Comparison of ENCODE assay signal across 36 mouse cellular contexts in genomic region chr3:88393776-88394375, GRCm38 (mm10). TPM values are rescaled to one million over a fixed set of nuclear protein-coding genes. Genes with fewer than 3 reads are reported as not detected.
DNase-seq lines count a peak whose midpoint lies in the region; ATAC-seq and TF ChIP-seq lines count a peak whose summit lies in the region.
"Had no signal": no experiment of that assay in that cellular context is flagged by ENCODE, and none has a peak within 500 bp of the region (broad histone marks: within the 10 kb centered on the region; RNA-seq: fewer than 3 reads in every experiment).

No protein-coding gene starts in this region.

- WGBS in embryonic facial prominence, embryonic 14.5 days, result 86% methylated on average over 9 of the region's 9 CpGs
- 90% methylated on average over 9 of the region's 9 CpGs for WGBS in embryonic facial prominence, embryonic 10.5 days
- WGBS in heart, postnatal 0 days, result 81% methylated on average over 9 of the region's 9 CpGs
- 85% methylated on average over 9 of the region's 9 CpGs for WGBS in heart, adult 2 months
- WGBS in embryonic facial prominence, embryonic 15.5 days, result 81% methylated on average over 9 of the region's 9 CpGs

- peak; percentile 41 for ATAC-seq in embryonic facial prominence, embryonic 14.5 days (ENCODE audit: low read depth)
- ATAC-seq in heart, postnatal 0 days (ENCODE audit: insufficient read depth, low read depth), result 0 out of 2 replicates have a peak, but pooled peaks have one; percentile 11
- peak; percentile 40; the same call in 1 of the 2 replicates for ATAC-seq in embryonic facial prominence, embryonic 15.5 days (ENCODE audit: insufficient number of reproducible peaks, low FRiP score, low TSS enrichment, low read depth)
- ATAC-seq: activated CD4-positive, CD25-positive, alpha-beta regulatory T cell, adult 4 months; forebrain, embryonic 14.5 days; inflammation-experienced regulatory T-cells, adult 6 months had no signal

- H3K4me1 ChIP-seq in embryonic facial prominence, embryonic 14.5 days (ENCODE audit: control insufficient read depth, insufficient read depth, low read length), result no peaks in the 10 kb centered on the region
- H3K4me1 ChIP-seq in embryonic facial prominence, embryonic 10.5 days, result no peaks in the 10 kb centered on the region
- no peaks in the 10 kb centered on the region for H3K4me1 ChIP-seq in heart, postnatal 0 days (ENCODE audit: control insufficient read depth, insufficient read depth)
- no peaks in the 10 kb centered on the region for H3K4me1 ChIP-seq in heart, adult 2 months (ENCODE audit: control insufficient read depth, insufficient read depth, low read length)
- peaks cover 32% of the 10 kb centered on the region for H3K4me1 ChIP-seq in E14TG2a.4 (replicated peaks; ENCODE audit: low read depth, low read length)
- 0 out of 2 replicates have a peak, but pooled peaks cover 6% of the 10 kb centered on the region for H3K4me1 ChIP-seq in embryonic facial prominence, embryonic 15.5 days
- H3K4me1 ChIP-seq: hindbrain, embryonic 15.5 days; limb, embryonic 12.5 days; liver, embryonic 15.5 days; stomach, embryonic 15.5 days had no signal

- H3K9ac ChIP-seq in embryonic facial prominence, embryonic 14.5 days (ENCODE audit: low read depth, low read length), result no peak overlapping the region
- no peak overlapping the region for H3K9ac ChIP-seq in heart, postnatal 0 days (replicated peaks; ENCODE audit: low read depth, low read length)
- H3K9ac ChIP-seq in heart, adult 2 months (ENCODE audit: low read depth, low read length), result no peak overlapping the region
- H3K9ac ChIP-seq in embryonic facial prominence, embryonic 15.5 days, result no peak overlapping the region
- H3K9ac ChIP-seq: hindbrain, embryonic 15.5 days; liver, embryonic 15.5 days; lung, embryonic 14.5 days; stomach, embryonic 15.5 days had no signal

- 0 out of 2 replicates have a peak, but pooled peaks cover 26% of the 10 kb centered on the region for H3K36me3 ChIP-seq in embryonic facial prominence, embryonic 14.5 days (ENCODE audit: control insufficient read depth, insufficient read depth, low read length)
- H3K36me3 ChIP-seq in embryonic facial prominence, embryonic 10.5 days (replicated peaks), result peaks cover 92% of the 10 kb centered on the region
- peaks cover 15% of the 10 kb centered on the region for H3K36me3 ChIP-seq in heart, postnatal 0 days (replicated peaks; ENCODE audit: control insufficient read depth, insufficient read depth, low read length)
- no peaks in the 10 kb centered on the region for H3K36me3 ChIP-seq in heart, adult 2 months (ENCODE audit: control insufficient read depth, insufficient read depth, low read length)
- H3K36me3 ChIP-seq in E14TG2a.4 (ENCODE audit: insufficient read depth, low read length), result peaks cover 86% of the 10 kb centered on the region
- peaks cover 18% of the 10 kb centered on the region for H3K36me3 ChIP-seq in embryonic facial prominence, embryonic 15.5 days
- H3K36me3 ChIP-seq: hindbrain, embryonic 15.5 days had no signal

- DNase-seq in embryonic facial prominence, embryonic 14.5 days (ENCODE audit: low spot score), result no peak
- DNase-seq in embryonic facial prominence, embryonic 10.5 days (ENCODE audit: low spot score), result no peak
- DNase-seq in heart, postnatal 0 days (ENCODE audit: low spot score), result no peak
- no peak for DNase-seq in heart, adult 2 months
- DNase-seq in right cerebral cortex, postnatal 4 days, result no peak
- DNase-seq: adrenal gland, adult 2 months; adrenal gland, postnatal 36 days; gastrocnemius, adult 2 months; gastrocnemius, postnatal 36 days; kidney, adult 11 months; kidney, postnatal 25 days; lung, embryonic 14.5 days; lung, postnatal 14 days; midbrain, embryonic 14.5 days; thymus, postnatal 36 days had no signal

- H3K4me3 ChIP-seq in embryonic facial prominence, embryonic 14.5 days (ENCODE audit: low read depth, low read length), result no peak overlapping the region
- no peak overlapping the region for H3K4me3 ChIP-seq in embryonic facial prominence, embryonic 10.5 days
- H3K4me3 ChIP-seq in heart, postnatal 0 days (ENCODE audit: low read depth, low read length), result no peak overlapping the region
- no peak overlapping the region for H3K4me3 ChIP-seq in heart, adult 2 months
- H3K4me3 ChIP-seq in E14TG2a.4 (replicated peaks; ENCODE audit: low read length), result peak overlapping the region; percentile 49
- no peak overlapping the region for H3K4me3 ChIP-seq in embryonic facial prominence, embryonic 15.5 days (replicated peaks)
- H3K4me3 ChIP-seq: gastrocnemius, adult 2 months; hindbrain, embryonic 10.5 days; hindbrain, embryonic 15.5 days; layer of hippocampus, adult 2 months; left cerebral cortex, adult 2 months; limb, embryonic 12.5 days; liver, embryonic 15.5 days; stomach, embryonic 15.5 days had no signal

- no peaks in the 10 kb centered on the region for H3K79me2 ChIP-seq in heart, adult 2 months (replicated peaks; ENCODE audit: control insufficient read depth, insufficient read depth, low read length)

- no peaks in the 10 kb centered on the region for H3K27me3 ChIP-seq in embryonic facial prominence, embryonic 14.5 days (replicated peaks; ENCODE audit: control insufficient read depth, insufficient read depth, low read length)
- no peaks in the 10 kb centered on the region for H3K27me3 ChIP-seq in embryonic facial prominence, embryonic 10.5 days (replicated peaks; ENCODE audit: low read depth, poor library complexity, severe bottlenecking)
- no peaks in the 10 kb centered on the region for H3K27me3 ChIP-seq in heart, postnatal 0 days (ENCODE audit: control insufficient read depth, insufficient read depth, low read length)
- no peaks in the 10 kb centered on the region for H3K27me3 ChIP-seq in heart, adult 2 months (ENCODE audit: control insufficient read depth, insufficient read depth, low read length)
- no peaks in the 10 kb centered on the region for H3K27me3 ChIP-seq in E14TG2a.4 (ENCODE audit: insufficient read depth, low read length)
- H3K27me3 ChIP-seq in embryonic facial prominence, embryonic 15.5 days, result no peaks in the 10 kb centered on the region
- H3K27me3 ChIP-seq: hindbrain, embryonic 15.5 days; limb, embryonic 12.5 days; liver, embryonic 15.5 days; stomach, embryonic 15.5 days had no signal

- intact Hi-C loops in heart, adult 2 months (cut with DNase I), result no loop called here

- no peak overlapping the region for H3K4me2 ChIP-seq in embryonic facial prominence, embryonic 14.5 days (ENCODE audit: low read depth, low read length)
- H3K4me2 ChIP-seq in heart, postnatal 0 days (ENCODE audit: low read depth, low read length), result no peak overlapping the region
- no peak overlapping the region for H3K4me2 ChIP-seq in embryonic facial prominence, embryonic 15.5 days (replicated peaks)
- H3K4me2 ChIP-seq: hindbrain, embryonic 15.5 days; limb, embryonic 12.5 days; liver, embryonic 15.5 days; lung, embryonic 14.5 days; stomach, embryonic 15.5 days had no signal

- TF ChIP-seq EP300 in heart, postnatal 0 days (IDR thresholded peaks at IDR 0.05; ENCODE audit: low read depth), result no peak
- TF ChIP-seq EP300 in heart, adult 2 months (IDR thresholded peaks at IDR 0.05; ENCODE audit: insufficient read depth, low read depth, low read length), result no peak

- TF ChIP-seq CTCF in heart, postnatal 0 days (IDR thresholded peaks at IDR 0.05; ENCODE audit: low read depth), result no peak
- TF ChIP-seq CTCF in heart, adult 2 months (IDR thresholded peaks at IDR 0.05), result no peak
- TF ChIP-seq CTCF in E14TG2a.4 (conservative IDR thresholded peaks at IDR 0.05; ENCODE audit: low read length), result no peak

- no peak overlapping the region for H3K27ac ChIP-seq in embryonic facial prominence, embryonic 14.5 days (replicated peaks; ENCODE audit: low read depth, low read length)
- H3K27ac ChIP-seq in embryonic facial prominence, embryonic 10.5 days (replicated peaks), result no peak overlapping the region
- H3K27ac ChIP-seq in heart, postnatal 0 days (ENCODE audit: low read depth), result no peak overlapping the region
- H3K27ac ChIP-seq in heart, adult 2 months, result no peak overlapping the region
- no peak overlapping the region for H3K27ac ChIP-seq in embryonic facial prominence, embryonic 15.5 days (replicated peaks)
- H3K27ac ChIP-seq: gastrocnemius, adult 2 months; hindbrain, embryonic 10.5 days; hindbrain, embryonic 15.5 days; layer of hippocampus, adult 2 months; left cerebral cortex, adult 2 months; limb, embryonic 12.5 days; liver, embryonic 15.5 days; stomach, embryonic 15.5 days had no signal

- TF ChIP-seq POLR2A in heart, adult 2 months (IDR thresholded peaks at IDR 0.05; ENCODE audit: insufficient read depth, low read depth, low read length), result no peak

- H3K9me3 ChIP-seq in embryonic facial prominence, embryonic 14.5 days (ENCODE audit: control insufficient read depth, low read length), result no peaks in the 10 kb centered on the region
- H3K9me3 ChIP-seq in embryonic facial prominence, embryonic 10.5 days, result no peaks in the 10 kb centered on the region
- H3K9me3 ChIP-seq in heart, postnatal 0 days (replicated peaks; ENCODE audit: control insufficient read depth, low read length), result no peaks in the 10 kb centered on the region
- H3K9me3 ChIP-seq in E14TG2a.4 (ENCODE audit: low read length), result peaks cover 35% of the 10 kb centered on the region
- no peaks in the 10 kb centered on the region for H3K9me3 ChIP-seq in embryonic facial prominence, embryonic 15.5 days (replicated peaks)
- H3K9me3 ChIP-seq: hindbrain, embryonic 10.5 days; hindbrain, embryonic 15.5 days; limb, embryonic 12.5 days; liver, embryonic 15.5 days; stomach, embryonic 15.5 days had no signal

RNA-seq across cellular contexts. Expression of gene Bglap, which starts 9.6 kb away (rescaled TPM):
- 7.9 and 33.0 TPM in 2 replicates for polyA plus RNA-seq in embryonic facial prominence, embryonic 14.5 days (2014; fragmentation: Nextera tagmentation; extraction: Ambion mirVana)
- not detected in 2 replicates for polyA plus RNA-seq in embryonic facial prominence, embryonic 10.5 days (2016; fragmentation: Nextera tagmentation; extraction: Ambion mirVana)
- not detected in 2 replicates for total RNA-seq in heart, postnatal 0 days (2014; rRNA removed; ENCODE audit: low replicate concordance)
- polyA plus RNA-seq in heart, postnatal 0 days (2015; fragmentation: Nextera tagmentation; extraction: Ambion mirVana), result not detected in 2 replicates
- not detected for total RNA-seq in heart, adult 2 months (2021)
- not detected in 2 replicates for polyA plus RNA-seq in heart, adult 2 months (2012; rRNA removed)
- 18.4 and 35.5 TPM in 2 replicates for polyA plus RNA-seq in embryonic facial prominence, embryonic 15.5 days (2015; fragmentation: Nextera tagmentation; extraction: Ambion mirVana)
- total RNA-seq: common myeloid progenitor, adult 5-6 weeks; gastrocnemius, adult 2 months; gastrocnemius, postnatal 36 days; heart, adult 8-10 months; liver, adult 2 months; monocyte, adult 5-6 weeks; neutrophil, adult 5-6 weeks had no signal
- polyA plus RNA-seq: activated CD4-positive, CD25-positive, alpha-beta regulatory T cell, adult 4 months; adrenal gland, adult 2 months; forebrain, embryonic 14.5 days; heart, embryonic 16.5 days; hindbrain, embryonic 10.5 days; hindbrain, embryonic 15.5 days; inflammation-experienced regulatory T-cells, adult 6 months; limb, embryonic 12.5 days; liver, adult 2 months; liver, embryonic 15.5 days; lung, embryonic 14.5 days; midbrain, embryonic 14.5 days had no signal

RNA-seq across cellular contexts. Expression of gene Bglap2, which starts 15.4 kb away (rescaled TPM):
- 6.5 and 27.0 TPM in 2 replicates for polyA plus RNA-seq in embryonic facial prominence, embryonic 14.5 days (2014; fragmentation: Nextera tagmentation; extraction: Ambion mirVana)
- not detected in 2 replicates for polyA plus RNA-seq in embryonic facial prominence, embryonic 10.5 days (2016; fragmentation: Nextera tagmentation; extraction: Ambion mirVana)
- total RNA-seq in heart, postnatal 0 days (2014; rRNA removed; ENCODE audit: low replicate concordance), result not detected in 2 replicates
- not detected in 2 replicates for polyA plus RNA-seq in heart, postnatal 0 days (2015; fragmentation: Nextera tagmentation; extraction: Ambion mirVana)
- total RNA-seq in heart, adult 2 months (2021), result not detected
- 0.84 and 0.85 TPM in 2 replicates for polyA plus RNA-seq in heart, adult 2 months (2012; rRNA removed)
- polyA plus RNA-seq in embryonic facial prominence, embryonic 15.5 days (2015; fragmentation: Nextera tagmentation; extraction: Ambion mirVana), result 13.8 and 15.5 TPM in 2 replicates
- total RNA-seq: adrenal gland, postnatal 36 days; common myeloid progenitor, adult 5-6 weeks; gastrocnemius, adult 2 months; gastrocnemius, postnatal 36 days; heart, adult 8-10 months; layer of hippocampus, adult 2 months; layer of hippocampus, postnatal 14 days; left cerebral cortex, postnatal 25 days; liver, adult 2 months; monocyte, adult 5-6 weeks; neutrophil, adult 5-6 weeks had no signal
- polyA plus RNA-seq: activated CD4-positive, CD25-positive, alpha-beta regulatory T cell, adult 4 months; forebrain, embryonic 14.5 days; heart, embryonic 16.5 days; hindbrain, embryonic 10.5 days; hindbrain, embryonic 15.5 days; inflammation-experienced regulatory T-cells, adult 6 months; kidney, embryonic 14.5 days; limb, embryonic 12.5 days; liver, adult 2 months; liver, embryonic 15.5 days; lung, embryonic 14.5 days; midbrain, embryonic 14.5 days had no signal

RNA-seq across cellular contexts. Expression of gene Pmf1, which starts 16.3 kb away (rescaled TPM):
- 87.0 and 99.7 TPM in 2 replicates for polyA plus RNA-seq in embryonic facial prominence, embryonic 14.5 days (2014; fragmentation: Nextera tagmentation; extraction: Ambion mirVana)
- 184 and 194 TPM in 2 replicates for polyA plus RNA-seq in embryonic facial prominence, embryonic 10.5 days (2016; fragmentation: Nextera tagmentation; extraction: Ambion mirVana)
- total RNA-seq in heart, postnatal 0 days (2014; rRNA removed; ENCODE audit: low replicate concordance), result 86.0 and 116 TPM in 2 replicates
- polyA plus RNA-seq in heart, postnatal 0 days (2015; fragmentation: Nextera tagmentation; extraction: Ambion mirVana), result 62.9 and 65.8 TPM in 2 replicates
- total RNA-seq in heart, adult 2 months (2021), result 10 to 100 TPM; 12.4 to 15.9 TPM
- 20.8 and 22.3 TPM in 2 replicates for polyA plus RNA-seq in heart, adult 2 months (2012; rRNA removed)
- polyA plus RNA-seq in embryonic facial prominence, embryonic 15.5 days (2015; fragmentation: Nextera tagmentation; extraction: Ambion mirVana), result 96.0 and 108 TPM in 2 replicates

RNA-seq across cellular contexts. Expression of gene Bglap3, which starts 21.3 kb away (rescaled TPM):
- 1.5 and 4.6 TPM in 2 replicates for polyA plus RNA-seq in embryonic facial prominence, embryonic 14.5 days (2014; fragmentation: Nextera tagmentation; extraction: Ambion mirVana)
- polyA plus RNA-seq in embryonic facial prominence, embryonic 10.5 days (2016; fragmentation: Nextera tagmentation; extraction: Ambion mirVana), result 0.10 and 0.35 TPM in 2 replicates
- not detected in 2 replicates for total RNA-seq in heart, postnatal 0 days (2014; rRNA removed; ENCODE audit: low replicate concordance)
- not detected in 2 replicates for polyA plus RNA-seq in heart, postnatal 0 days (2015; fragmentation: Nextera tagmentation; extraction: Ambion mirVana)
- total RNA-seq in heart, adult 2 months (2021), result not detected
- polyA plus RNA-seq in heart, adult 2 months (2012; rRNA removed), result not detected in 2 replicates
- polyA plus RNA-seq in embryonic facial prominence, embryonic 15.5 days (2015; fragmentation: Nextera tagmentation; extraction: Ambion mirVana), result 19.8 and 20.4 TPM in 2 replicates
- total RNA-seq: common myeloid progenitor, adult 5-6 weeks; gastrocnemius, adult 2 months; gastrocnemius, postnatal 36 days; heart, adult 8-10 months; layer of hippocampus, postnatal 14 days; monocyte, adult 5-6 weeks; neutrophil, adult 5-6 weeks had no signal
- polyA plus RNA-seq: activated CD4-positive, CD25-positive, alpha-beta regulatory T cell, adult 4 months; adrenal gland, adult 2 months; forebrain, embryonic 14.5 days; hindbrain, embryonic 10.5 days; hindbrain, embryonic 15.5 days; inflammation-experienced regulatory T-cells, adult 6 months; midbrain, embryonic 14.5 days had no signal

RNA-seq across cellular contexts. Expression of gene Paqr6, which starts 29.5 kb away (rescaled TPM):
- 7.3 and 9.2 TPM in 2 replicates for polyA plus RNA-seq in embryonic facial prominence, embryonic 14.5 days (2014; fragmentation: Nextera tagmentation; extraction: Ambion mirVana)
- polyA plus RNA-seq in embryonic facial prominence, embryonic 10.5 days (2016; fragmentation: Nextera tagmentation; extraction: Ambion mirVana), result 0.43 and 1.2 TPM in 2 replicates
- total RNA-seq in heart, postnatal 0 days (2014; rRNA removed; ENCODE audit: low replicate concordance), result not detected in 2 replicates
- polyA plus RNA-seq in heart, postnatal 0 days (2015; fragmentation: Nextera tagmentation; extraction: Ambion mirVana), result 1.2 and 1.7 TPM in 2 replicates
- total RNA-seq in heart, adult 2 months (2021), result under 1 TPM; 0.44 to 0.57 TPM
- 5.0 and 7.5 TPM in 2 replicates for polyA plus RNA-seq in heart, adult 2 months (2012; rRNA removed)
- polyA plus RNA-seq in embryonic facial prominence, embryonic 15.5 days (2015; fragmentation: Nextera tagmentation; extraction: Ambion mirVana), result 8.3 and 10.1 TPM in 2 replicates
- total RNA-seq: common myeloid progenitor, adult 5-6 weeks; liver, adult 2 months; monocyte, adult 5-6 weeks; neutrophil, adult 5-6 weeks had no signal
- polyA plus RNA-seq: activated CD4-positive, CD25-positive, alpha-beta regulatory T cell, adult 4 months; inflammation-experienced regulatory T-cells, adult 6 months had no signal
